Mouse (Mus musculus) adrenal gland, postnatal 25 days (tissue): ENCODE measurements around the gene Flrt2. TPM values are rescaled to one million over a fixed set of nuclear protein-coding genes. Genes with fewer than 3 reads are reported as not detected.

Experiments used
- DNase-seq: peaks from one replicate; pipeline ENCODE4 v3.0.0; 2021; ENCODE audit warnings: mixed read lengths
- total RNA-seq: library from RNA; stranded (reverse); gene quantifications from 2 replicates; pipeline ENCODE4 v1.2.3, GENCODE M21; 2021

Flrt2 gene
- total RNA-seq, 1 experiment from 2014 or later = 9.9 TPM

- DNase-seq = no peak
Measured at GRCm38 (mm10) chr12:95737571-95737970, 45.5 kb downstream of the Flrt2 start.

DNA sequence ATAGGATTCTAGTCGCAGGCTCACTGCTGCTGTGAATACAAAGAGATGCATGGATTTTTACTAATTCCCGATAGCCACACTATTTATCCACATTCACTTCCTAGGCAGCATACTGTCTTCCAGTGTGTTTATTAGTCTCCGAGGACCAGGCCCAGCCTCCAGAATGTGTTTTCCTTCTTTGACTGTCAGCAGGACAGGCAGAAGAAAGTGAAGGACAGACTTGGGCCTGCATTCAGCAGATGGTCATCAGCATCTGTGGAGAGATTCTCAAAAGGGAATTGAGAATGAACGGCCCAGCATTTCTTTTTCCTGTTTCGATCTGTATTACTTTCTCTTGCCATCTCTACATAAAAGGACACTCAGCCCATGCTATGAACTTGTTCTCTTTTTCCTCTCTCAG, 46.0 kb downstream of the Flrt2 start:
- DNase-seq = no peak

DNA sequence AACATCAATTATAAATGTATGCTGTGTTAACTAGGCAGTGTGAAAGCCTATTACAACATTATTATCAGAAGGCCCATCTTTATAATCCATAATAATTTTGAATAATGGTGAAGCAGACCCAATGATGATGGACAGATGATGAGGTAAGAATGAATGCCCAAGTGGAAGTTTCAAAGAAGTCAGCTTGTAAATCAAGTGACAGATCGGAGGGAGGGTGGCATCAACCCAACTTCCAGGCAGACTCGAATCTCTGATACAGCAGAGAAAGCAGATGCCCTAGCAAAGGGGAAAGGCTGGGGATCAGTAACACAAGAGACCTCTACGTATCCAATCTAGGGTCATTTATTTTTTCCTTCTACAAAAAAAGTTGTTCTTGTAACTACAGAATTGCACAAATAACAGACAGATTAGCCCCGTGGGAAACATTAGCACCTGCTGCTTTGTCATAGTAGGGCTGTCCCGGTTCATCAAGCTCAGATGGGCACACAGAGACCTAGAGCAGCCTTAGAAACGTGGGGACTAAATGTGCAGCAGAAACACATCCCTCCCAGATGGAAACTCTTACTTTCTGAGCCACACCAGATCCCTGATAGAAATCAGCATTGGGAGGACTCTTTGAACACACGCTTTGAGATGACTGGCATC, 46.6 kb downstream of the Flrt2 start:
- DNase-seq = no peak

- DNase-seq = no peak
Measured at GRCm38 (mm10) chr12:95739739-95740138, 47.7 kb downstream of the Flrt2 start.

GRCm38 (mm10) chr12:95741296-95741695, 49.3 kb downstream of the Flrt2 start:
- no peak for DNase-seq

- no peak for DNase-seq
Measured at GRCm38 (mm10) chr12:95744307-95744706, 52.3 kb downstream of the Flrt2 start.

GRCm38 (mm10) chr12:95746856-95747579, 55.0 kb downstream of the Flrt2 start:
- no peak for DNase-seq

DNA sequence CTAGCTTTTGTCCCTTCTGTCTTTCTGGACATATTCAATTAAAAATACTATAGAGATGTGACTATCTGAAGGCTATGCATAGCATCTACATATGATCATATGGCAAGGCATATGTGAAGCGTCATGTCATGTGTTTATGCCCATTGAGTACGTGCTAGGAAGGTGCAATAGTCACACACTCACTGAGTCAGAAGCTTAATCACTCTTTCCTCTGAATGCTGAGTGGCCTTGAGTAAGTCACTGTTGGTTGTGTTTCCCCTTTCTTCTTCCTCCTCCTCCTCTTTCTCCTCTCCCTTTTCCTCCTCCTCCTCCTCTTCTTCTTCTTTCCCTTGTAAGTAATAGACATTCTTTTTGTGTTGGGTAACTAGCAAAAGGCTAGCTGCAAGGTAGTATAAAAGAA, 56.7 kb downstream of the Flrt2 start:
- no peak for DNase-seq

- DNase-seq = no peak
Measured at GRCm38 (mm10) chr12:95749248-95749647, 57.2 kb downstream of the Flrt2 start.

DNA sequence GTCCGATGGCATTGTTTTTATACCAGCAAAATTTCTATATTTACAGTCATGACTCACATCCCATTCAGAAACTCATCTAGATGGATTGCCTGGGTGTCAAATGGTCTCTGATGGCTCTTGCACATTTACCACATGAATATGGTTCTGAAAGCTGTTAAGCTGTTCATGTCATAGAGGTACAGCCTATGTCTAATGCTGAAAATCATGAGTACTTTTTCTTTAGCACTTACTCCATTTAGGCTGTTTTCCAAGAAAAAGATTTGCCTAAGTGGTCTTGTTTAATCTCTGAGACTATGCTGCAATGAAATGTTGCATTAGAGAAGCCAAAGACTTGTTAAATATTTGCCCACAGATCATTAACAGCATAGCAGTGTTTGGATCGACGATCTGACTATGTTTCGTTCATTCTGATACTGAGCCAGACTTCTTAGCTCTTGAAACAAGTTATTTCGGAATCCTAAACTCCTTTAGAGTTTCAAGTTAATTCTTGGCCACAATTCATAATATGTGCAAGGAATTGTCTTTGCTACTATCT, 67.3 kb downstream of the Flrt2 start:
- no peak for DNase-seq

DNA sequence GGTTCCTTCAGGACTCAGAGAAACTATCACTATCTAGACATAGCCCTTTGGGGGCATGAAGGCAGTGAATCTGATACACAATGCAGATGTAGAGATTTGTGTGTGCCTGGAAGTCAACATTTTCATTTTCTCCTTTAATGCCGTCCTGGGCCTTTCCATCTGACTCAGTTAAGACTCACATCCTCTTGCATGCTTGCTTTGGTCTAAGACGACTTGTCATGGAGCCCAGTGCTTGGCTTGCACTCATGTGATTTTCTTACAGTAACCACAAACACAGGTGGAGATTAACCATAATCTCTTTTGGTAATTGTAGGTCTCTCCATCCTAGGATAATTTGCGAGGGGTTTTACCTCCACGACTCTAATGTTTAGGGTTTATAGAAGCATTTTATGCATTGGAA, 73.2 kb downstream of the Flrt2 start:
- DNase-seq = no peak

GRCm38 (mm10) chr12:95769041-95769440, 77.0 kb downstream of the Flrt2 start:
- no peak for DNase-seq

- no peak for DNase-seq
Measured at GRCm38 (mm10) chr12:95770251-95770650, 78.2 kb downstream of the Flrt2 start.

GRCm38 (mm10) chr12:95790146-95790545, 98.1 kb downstream of the Flrt2 start:
- DNase-seq = no peak

GRCm38 (mm10) chr12:95816660-95817059, 124.6 kb downstream of the Flrt2 start:
- DNase-seq = no peak
